Mouse (Mus musculus): ENCODE measurements around the gene Eif6. TPM values are rescaled to one million over a fixed set of nuclear protein-coding genes. Genes with fewer than 3 reads are reported as not detected.

Gene Eif6
- polyA plus RNA-seq, 1 experiment: 109 TPM

DNA sequence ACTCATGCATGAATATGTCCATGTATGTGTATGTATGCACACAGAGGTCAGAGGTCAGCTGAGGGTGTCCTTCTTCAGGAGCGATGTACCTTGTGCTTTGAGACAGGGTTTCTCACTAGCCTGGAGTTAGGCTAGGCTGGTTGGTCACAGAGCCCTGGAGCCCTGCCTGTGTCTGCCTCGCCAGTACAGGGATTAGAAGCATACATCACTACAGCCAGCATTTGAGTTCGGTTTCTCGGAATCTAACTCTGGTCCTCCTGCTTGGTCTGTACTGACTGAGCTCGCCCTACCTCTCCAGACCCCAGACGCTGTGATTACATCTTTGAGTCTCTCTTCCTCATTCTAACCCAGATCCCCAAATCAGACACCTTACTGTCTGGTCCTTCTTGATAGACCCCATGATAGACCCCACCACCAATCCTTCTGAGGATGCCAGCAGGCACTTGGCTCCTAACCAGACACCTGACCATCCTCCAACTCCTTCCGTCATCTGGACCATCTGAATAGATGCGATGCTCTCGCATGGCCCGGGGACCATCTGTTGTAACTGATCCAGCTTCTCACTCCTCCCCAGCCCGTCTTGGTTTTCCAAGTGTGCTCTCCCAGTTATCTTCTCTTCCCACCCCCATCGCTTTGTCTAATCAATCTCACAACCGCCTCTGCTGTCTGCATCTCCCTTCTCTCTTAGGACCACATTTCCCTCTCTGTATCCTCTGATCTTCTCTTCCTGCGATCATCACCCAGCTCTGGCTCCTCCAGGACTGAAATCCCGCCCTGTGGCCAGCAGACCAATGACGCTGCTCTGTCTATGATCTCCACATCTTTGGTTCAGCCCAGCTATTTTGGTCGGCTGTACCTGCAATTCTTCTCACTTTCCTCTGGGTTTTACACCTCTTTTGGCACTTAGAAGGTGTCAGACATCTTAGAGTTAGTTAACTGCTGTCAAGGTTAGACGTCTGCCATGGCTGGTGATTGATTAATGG, 38.5 kb downstream of the Eif6 start:
- DNase-seq (ENCODE audit: low read depth): no peak

DNA sequence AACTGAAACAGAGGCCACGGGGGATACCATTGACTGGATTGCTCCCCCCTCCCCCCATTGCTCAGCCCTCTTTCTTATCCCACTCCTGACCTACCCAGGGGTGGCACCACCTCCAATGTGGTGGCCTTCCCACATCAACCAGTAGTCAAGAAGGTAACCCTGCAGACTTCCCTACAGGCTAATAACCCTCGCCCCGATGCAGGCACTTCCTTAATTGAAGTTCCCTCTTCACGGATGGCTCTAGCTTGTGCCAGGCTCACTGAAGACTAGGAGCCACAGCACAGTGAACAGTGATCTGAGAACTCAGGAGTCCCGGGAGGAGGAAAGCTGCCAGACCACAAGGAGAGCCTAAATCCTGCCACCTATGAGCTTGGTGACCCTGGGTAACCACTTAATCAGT, 39.8 kb downstream of the Eif6 start:
- DNase-seq (ENCODE audit: low read depth): no peak

DNA sequence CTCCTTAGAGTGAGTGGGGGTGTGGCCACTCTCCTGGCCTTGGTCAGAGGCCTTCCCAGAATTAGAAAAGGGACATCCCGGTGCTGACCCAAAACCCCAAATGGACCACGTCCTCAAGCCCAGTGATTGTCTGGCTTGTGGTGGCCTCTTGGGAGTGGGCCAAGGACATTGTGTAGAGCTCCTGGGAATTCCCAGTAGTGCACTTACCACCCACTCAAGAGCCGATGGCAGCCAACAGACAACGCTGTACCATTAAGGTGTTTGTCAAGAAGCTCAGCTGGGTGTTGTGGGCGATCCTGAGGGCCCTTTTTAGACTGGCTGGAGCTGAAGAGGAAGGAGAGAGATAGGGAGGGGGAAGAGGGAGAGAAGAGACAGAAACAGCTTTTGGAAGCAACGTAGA, 42.2 kb downstream of the Eif6 start:
- DNase-seq (ENCODE audit: low read depth): no peak

DNA sequence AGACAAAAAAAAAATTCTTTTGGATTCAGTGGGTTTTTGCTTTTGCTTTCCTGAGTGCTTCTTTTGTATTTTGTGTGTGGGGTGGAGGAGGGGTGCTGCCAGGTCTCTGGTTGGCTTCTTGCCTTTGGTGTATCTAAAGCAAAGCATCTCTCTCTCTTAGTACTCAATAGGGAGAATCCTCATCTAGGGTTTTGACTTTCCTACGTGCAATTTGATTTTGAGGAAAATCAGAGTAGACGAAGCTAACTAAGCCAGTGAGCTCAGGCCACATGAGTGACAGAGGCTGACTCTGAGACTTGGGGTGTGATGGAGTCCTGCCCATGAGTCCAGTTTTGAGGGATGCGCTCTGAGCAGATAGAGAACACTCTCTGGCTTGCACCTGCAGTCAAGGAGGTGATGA, 47.2 kb downstream of the Eif6 start:
- DNase-seq (ENCODE audit: low read depth): no peak

DNA sequence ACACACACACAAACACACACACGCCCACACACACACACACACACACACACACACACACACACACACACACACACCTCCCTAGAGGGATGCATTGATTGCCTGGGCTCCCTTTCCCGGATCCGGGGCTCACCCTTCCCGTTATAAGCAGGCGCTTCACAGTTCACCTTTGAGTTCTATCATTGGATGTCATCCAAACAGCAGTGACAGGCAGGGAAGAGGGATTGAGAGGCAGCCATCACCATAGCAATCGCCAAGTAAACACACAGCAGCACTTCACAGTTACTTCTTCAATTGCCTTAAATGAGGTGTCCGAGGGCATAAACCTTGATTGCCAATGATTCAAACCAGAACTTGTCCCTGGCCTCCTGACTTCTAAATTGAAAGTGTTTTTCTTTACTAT, 47.7 kb downstream of the Eif6 start:
- no peak for DNase-seq (ENCODE audit: low read depth)

DNA sequence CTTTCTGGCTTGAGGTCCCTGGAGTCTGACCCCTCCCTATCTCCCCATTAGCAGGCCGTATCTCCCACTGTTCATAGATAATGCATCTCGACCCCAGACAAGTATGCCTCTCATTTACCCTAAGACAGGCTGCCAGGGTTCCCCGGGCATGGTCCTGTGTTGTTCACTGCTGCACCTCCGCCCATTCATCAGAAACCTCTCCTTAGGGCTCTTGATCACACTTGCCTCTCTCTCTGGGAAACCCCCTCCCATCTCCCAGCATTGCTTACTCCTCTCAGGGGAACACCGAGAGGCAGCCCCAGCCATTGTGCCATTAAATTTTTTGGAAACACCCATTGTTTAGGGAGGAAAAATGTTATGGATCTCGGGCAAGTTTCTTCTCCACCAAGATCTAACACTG, 48.7 kb downstream of the Eif6 start:
- no peak for DNase-seq (ENCODE audit: low read depth)

DNA sequence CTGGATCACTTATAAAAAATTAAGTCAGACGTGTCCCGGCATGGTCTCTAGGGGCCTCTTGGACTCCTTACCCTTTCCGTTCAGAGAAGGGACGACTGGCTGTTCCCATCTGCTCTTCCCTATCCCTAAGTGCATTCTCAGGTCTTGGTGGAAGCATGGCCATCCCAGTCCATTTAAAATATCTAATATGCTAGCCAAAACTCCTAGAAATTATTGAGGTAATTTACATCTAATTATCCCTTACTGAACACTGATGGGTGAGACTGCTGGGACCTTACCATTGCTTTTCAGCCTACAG, 49.1 kb downstream of the Eif6 start:
- DNase-seq (ENCODE audit: low read depth): no peak

DNA sequence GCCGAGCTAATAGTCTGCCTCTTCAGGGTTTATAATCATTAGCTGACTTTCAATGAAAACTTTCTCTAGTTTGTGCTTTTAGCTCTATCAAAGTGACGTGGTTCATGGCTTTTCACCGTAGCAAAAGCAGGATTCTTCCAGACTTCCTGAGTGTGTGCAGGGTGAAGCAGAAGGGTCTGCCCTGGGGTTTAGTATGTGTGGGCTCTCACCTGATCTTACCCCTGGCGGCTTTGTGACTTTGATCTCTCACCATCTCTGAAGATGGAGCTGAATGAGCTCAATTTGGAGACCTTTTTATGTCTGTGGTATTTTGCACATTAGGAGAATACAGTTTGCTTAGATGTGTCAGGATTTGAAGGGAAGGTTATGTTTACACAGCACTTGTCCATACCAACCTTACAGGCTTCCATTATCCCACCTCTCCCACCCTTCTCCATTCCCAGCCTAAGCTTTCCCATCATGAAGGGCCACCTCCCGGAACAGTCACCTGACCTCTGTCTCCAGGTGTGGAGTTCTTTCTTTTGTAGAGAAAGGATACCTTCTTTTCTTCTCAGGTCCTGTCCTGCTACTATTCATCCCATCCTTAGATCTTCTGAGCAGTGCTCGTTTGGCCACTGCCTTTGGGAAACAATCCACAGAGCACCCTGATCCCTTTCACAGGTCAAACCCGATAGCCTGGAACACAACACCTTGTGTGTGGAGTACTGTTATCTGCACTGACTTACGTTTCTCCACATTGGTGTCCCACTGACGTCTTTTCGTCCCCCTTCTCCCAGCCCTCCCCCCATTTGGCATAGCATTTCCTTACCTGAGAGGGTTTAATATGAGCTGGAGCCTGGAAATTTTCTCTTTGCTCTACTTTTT, 49.7 kb downstream of the Eif6 start:
- DNase-seq (ENCODE audit: low read depth): no peak

DNA sequence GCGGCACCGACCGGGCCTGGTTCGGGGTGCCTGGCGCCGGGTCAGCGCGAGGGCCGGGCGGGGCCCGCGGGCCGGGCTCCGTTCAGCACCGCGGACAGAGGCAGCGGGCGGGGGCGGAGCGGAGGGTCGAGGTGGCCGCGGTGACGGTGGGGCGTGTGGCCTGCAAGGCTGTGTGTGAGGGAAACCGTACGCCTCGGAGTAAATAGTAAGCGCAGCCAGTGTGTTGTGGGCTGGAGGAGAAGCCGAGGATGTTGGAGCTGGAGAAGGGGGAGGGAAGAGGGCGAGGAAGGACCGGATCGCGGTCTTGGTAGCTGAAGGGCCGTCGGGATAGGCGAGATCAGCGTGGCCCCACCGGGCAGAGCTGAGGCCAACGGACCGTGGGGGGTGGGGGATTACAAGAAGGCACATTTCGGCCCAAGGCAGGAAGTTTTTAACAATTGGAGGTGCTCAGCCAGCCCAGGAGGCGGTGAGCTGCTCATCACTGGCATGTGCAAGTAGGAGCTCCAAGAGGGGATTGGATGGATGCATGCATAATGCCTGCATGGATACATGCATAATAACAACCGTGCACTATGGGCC, 51.0 kb downstream of the Eif6 start:
- DNase-seq (ENCODE audit: low read depth): no peak

DNA sequence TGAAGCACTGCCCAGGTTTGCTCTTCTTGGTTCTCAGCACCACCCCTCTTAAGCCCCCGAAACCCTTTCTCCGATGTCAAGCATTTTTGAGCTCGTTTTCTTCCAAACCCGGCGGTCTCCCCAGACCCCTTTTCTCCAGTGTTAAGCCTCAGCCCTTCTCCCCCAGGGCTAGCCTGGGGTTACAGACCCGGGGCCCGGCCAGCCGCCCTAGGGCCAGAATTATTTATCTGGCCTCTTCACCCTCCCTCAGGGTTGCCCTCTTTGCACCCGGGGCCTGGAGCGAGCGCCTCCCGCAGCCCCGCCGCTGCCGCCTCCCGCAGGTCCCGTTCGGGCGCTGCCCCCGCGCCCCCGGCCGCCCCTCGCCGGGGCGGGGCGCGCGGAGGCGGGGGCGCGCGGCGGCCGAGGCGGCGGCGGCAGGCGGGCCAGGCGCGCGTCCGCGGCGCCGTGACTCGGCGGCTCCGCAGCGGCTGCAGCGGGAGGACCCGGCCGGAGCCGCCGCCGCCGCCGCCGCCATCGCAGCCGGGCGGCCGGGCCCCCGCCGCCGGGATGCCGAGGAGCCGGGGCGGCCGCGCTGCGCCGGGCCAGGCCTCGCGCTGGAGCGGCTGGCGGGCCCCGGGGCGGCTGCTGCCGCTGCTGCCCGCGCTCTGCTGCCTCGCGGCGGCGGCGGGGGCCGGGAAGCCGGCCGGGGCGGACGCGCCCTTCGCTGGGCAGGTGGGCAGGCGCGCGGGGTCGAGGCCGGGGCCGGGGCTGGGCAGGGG, 51.6 kb downstream of the Eif6 start, which contains the start of gene Mmp24:
Gene Mmp24, plus strand, starts transcription at position 416 of the 758 bp plus-strand sequence.
- no peak for DNase-seq (ENCODE audit: low read depth)

DNA sequence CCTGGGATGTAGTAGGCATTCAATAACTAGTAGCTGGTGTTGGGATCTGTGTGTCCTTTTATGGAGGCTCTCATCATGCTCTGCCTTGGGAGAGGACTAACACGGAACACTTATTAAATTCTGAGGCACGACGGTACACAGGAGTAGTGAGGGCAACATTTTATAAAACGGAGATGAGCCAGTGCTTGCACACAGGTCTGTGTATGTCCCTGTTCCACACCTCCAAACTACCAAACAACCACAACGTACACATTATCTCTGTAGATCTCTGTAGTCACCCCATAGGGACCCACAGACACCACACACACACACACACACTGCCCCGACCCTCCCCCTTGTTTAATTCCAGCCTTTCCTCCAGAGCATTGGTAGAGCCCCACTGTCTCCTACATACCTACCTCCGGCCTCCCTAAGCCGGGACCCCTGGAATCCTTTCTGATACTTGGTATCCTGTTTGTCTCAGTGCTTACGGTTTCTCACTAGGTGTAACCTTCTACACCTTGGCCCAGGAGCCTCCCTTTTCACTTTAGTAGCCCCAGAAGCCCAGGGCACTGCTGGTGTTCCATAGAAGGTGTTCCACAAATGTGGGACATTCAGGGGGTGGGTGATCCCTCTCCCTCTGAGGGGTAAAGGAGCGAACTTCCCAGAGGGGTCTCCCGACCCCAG, 52.3 kb downstream of the Eif6 start:
- DNase-seq (ENCODE audit: low read depth): no peak

DNA sequence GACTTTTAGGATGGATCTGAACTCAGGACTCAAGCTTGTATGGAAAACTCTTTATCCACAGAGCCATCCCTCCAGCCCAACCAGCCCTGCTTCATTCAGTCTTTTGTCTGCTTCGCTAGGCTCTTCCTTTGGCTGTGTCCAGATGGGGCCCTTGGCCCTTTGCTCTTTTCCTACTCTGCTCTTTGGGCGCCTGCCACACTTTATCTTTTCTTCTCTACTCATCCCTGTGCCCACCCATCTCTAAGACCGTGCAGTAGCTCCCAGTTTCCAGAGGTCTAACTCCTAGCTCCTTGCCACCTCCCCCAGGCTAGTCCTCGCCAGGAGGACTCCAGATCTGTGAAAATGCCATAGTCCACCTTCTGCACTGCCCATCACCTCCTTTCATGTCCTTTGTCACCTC, 53.1 kb downstream of the Eif6 start:
- no peak for DNase-seq (ENCODE audit: low read depth)

Other genes starting within 250 kb of the Eif6 start
- 25.2 and 32.6 TPM in 2 replicates for gene Gss, start 234.1 kb downstream of the Eif6 start, polyA plus RNA-seq (2012; rRNA removed)
- 0.15 TPM in 1 of 2 replicates, not detected in the other for gene Myh7b, start 215.7 kb downstream of the Eif6 start, polyA plus RNA-seq (2012; rRNA removed)
- 131 and 141 TPM in 2 replicates for gene Trpc4ap, start 134.5 kb downstream of the Eif6 start, polyA plus RNA-seq (2012; rRNA removed)
- gene Edem2, start 97.5 kb downstream of the Eif6 start, polyA plus RNA-seq (2012; rRNA removed): 55.9 and 67.9 TPM in 2 replicates
- not detected in 2 replicates for gene Gm17581, start 91.1 kb downstream of the Eif6 start, polyA plus RNA-seq (2012; rRNA removed)
- gene Procr, start 75.8 kb downstream of the Eif6 start, polyA plus RNA-seq (2012; rRNA removed): 11.9 TPM in 2 replicates
- 0.09 and 0.13 TPM in 2 replicates for gene Mmp24, start 51.6 kb downstream of the Eif6 start, polyA plus RNA-seq (2012; rRNA removed)
- gene BC029722, start 7.5 kb downstream of the Eif6 start, polyA plus RNA-seq (2012; rRNA removed): 55.2 and 65.8 TPM in 2 replicates
- gene Fam83c, start 7.9 kb upstream of the Eif6 start, polyA plus RNA-seq (2012; rRNA removed): not detected in 2 replicates
- gene Uqcc1, start 103.4 kb upstream of the Eif6 start, polyA plus RNA-seq (2012; rRNA removed): 31.7 and 36.7 TPM in 2 replicates
- gene Gm15557, start 113.8 kb upstream of the Eif6 start, polyA plus RNA-seq (2012; rRNA removed): not detected in 2 replicates
- 1.2 and 1.3 TPM in 2 replicates for gene Gdf5, start 118.4 kb upstream of the Eif6 start, polyA plus RNA-seq (2012; rRNA removed)
- 15.1 and 18.4 TPM in 2 replicates for gene Cep250, start 129.5 kb upstream of the Eif6 start, polyA plus RNA-seq (2012; rRNA removed)
- gene 6430550D23Rik, start 181.1 kb upstream of the Eif6 start, polyA plus RNA-seq (2012; rRNA removed): 3.2 and 4.0 TPM in 2 replicates
- 341 and 349 TPM in 2 replicates for gene Ergic3, start 181.1 kb upstream of the Eif6 start, polyA plus RNA-seq (2012; rRNA removed)
- gene Fer1l4, start 226.0 kb upstream of the Eif6 start, polyA plus RNA-seq (2012; rRNA removed): 4.6 and 6.2 TPM in 2 replicates
- gene Spag4, start 238.2 kb upstream of the Eif6 start, polyA plus RNA-seq (2012; rRNA removed): 5.9 and 6.1 TPM in 2 replicates